Mouse (Mus musculus): ENCODE measurements around the gene Slco3a1.

Gene Slco3a1

GRCm38 (mm10) chr7:74346451-74346850 lies 208.1 kb downstream of the Slco3a1 start:
- DNase-seq (ENCODE audit: low spot score), result no peak

GRCm38 (mm10) chr7:74341149-74341805 lies 213.3 kb downstream of the Slco3a1 start:
- DNase-seq (ENCODE audit: low spot score), result no peak

- DNase-seq (ENCODE audit: low spot score), result no peak
These were observed 214.1 kb downstream of the Slco3a1 start for GRCm38 (mm10) chr7:74340419-74340954.

GRCm38 (mm10) chr7:74337677-74338420 lies 216.7 kb downstream of the Slco3a1 start:
- DNase-seq (ENCODE audit: low spot score), result no peak

- no peak for DNase-seq (ENCODE audit: low spot score)
These were observed 222.3 kb downstream of the Slco3a1 start for GRCm38 (mm10) chr7:74332323-74332722.

- DNase-seq (ENCODE audit: low spot score), result no peak
These were observed 223.5 kb downstream of the Slco3a1 start for GRCm38 (mm10) chr7:74330858-74331726.

- no peak for DNase-seq (ENCODE audit: low spot score)
These were observed 224.3 kb downstream of the Slco3a1 start for GRCm38 (mm10) chr7:74330117-74330857.

- DNase-seq (ENCODE audit: low spot score), result no peak
These were observed 225.6 kb downstream of the Slco3a1 start for GRCm38 (mm10) chr7:74329004-74329403.

- DNase-seq (ENCODE audit: low spot score), result no peak
These were observed 226.9 kb downstream of the Slco3a1 start for GRCm38 (mm10) chr7:74327716-74328115.

- DNase-seq (ENCODE audit: low spot score), result no peak
These were observed 229.5 kb downstream of the Slco3a1 start for GRCm38 (mm10) chr7:74325052-74325451.

- DNase-seq (ENCODE audit: low spot score), result no peak
These were observed 230.9 kb downstream of the Slco3a1 start for GRCm38 (mm10) chr7:74323683-74324082.

- DNase-seq (ENCODE audit: low spot score), result no peak
These were observed 231.4 kb downstream of the Slco3a1 start for GRCm38 (mm10) chr7:74323194-74323593.

GRCm38 (mm10) chr7:74320635-74321034 lies 233.9 kb downstream of the Slco3a1 start:
- no peak for DNase-seq (ENCODE audit: low spot score)

- DNase-seq (ENCODE audit: low spot score), result peak; percentile 39
These were observed 238.6 kb downstream of the Slco3a1 start for GRCm38 (mm10) chr7:74315836-74316435.

- no peak for DNase-seq (ENCODE audit: low spot score)
These were observed 240.3 kb downstream of the Slco3a1 start for GRCm38 (mm10) chr7:74314276-74314675.

- no peak for DNase-seq (ENCODE audit: low spot score)
These were observed 241.1 kb downstream of the Slco3a1 start for GRCm38 (mm10) chr7:74313279-74314105.

GRCm38 (mm10) chr7:74311536-74311935 lies 243.0 kb downstream of the Slco3a1 start:
- no peak for DNase-seq (ENCODE audit: low spot score)

GRCm38 (mm10) chr7:74303611-74304300 lies 250.8 kb downstream of the Slco3a1 start:
- no peak for DNase-seq (ENCODE audit: low spot score)

- no peak for DNase-seq (ENCODE audit: low spot score)
These were observed 251.5 kb downstream of the Slco3a1 start for GRCm38 (mm10) chr7:74303081-74303480.

GRCm38 (mm10) chr7:74286531-74286930 lies 268.0 kb downstream of the Slco3a1 start:
- DNase-seq (ENCODE audit: low spot score), result no peak

Data from ovary, postnatal 14 days (tissue).